Mouse (Mus musculus) bone marrow macrophage, adult 2 months (primary cell): ENCODE results near the gene C1qtnf2.

Experiments used
- CTCF ChIP-seq: IDR thresholded peaks from 2 replicates; pipeline ENCODE4 v1.5.1; 2012; ENCODE audit warnings: low read depth, mild to moderate bottlenecking, low read length, moderate library complexity
- POLR2A ChIP-seq: IDR thresholded peaks from 2 replicates; pipeline ENCODE4 v1.6.1; 2012; ENCODE audit warnings: mild to moderate bottlenecking, low read depth, low read length, borderline replicate concordance

- TF ChIP-seq CTCF, result no peak
- no peak for TF ChIP-seq POLR2A
Measured at GRCm38 (mm10) chr11:43484652-43485051, 10.6 kb downstream of the C1qtnf2 start.
